Mouse (Mus musculus) spleen, embryonic (tissue): Measurements from ENCODE around the gene Exoc3l.

ENCODE experiments used
- CTCF ChIA-PET: fragments of 350-600 bp; sonication (Branson Sonifier 250); formaldehyde crosslinking; loops from one replicate; lab custom pipeline; 2022; lab: Charles Lee

The Exoc3l gene

DNA sequence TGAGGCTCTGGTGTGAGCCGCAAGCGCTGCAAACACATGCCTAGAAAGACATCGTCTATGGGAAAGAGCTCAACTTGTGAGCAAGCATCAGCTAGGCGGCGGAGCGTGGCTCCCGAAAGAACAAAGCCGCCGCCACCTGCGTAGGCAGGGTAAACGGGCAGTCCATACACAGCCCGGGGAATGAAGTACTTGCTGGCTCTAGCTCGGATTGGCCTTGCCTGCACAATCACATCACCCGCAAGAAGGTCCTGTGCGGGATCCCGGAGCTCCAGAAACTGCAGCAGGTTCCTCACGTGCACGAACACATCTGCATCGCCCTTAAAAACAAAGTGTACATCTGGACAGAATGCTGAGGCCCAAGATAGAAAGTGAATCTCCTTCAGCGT lies 42.1 kb downstream of the Exoc3l start:
- CTCF ChIA-PET, result interaction anchor here (0.6 to 1.1 kb wide), 2 partner anchors 9 to 26 kb away, joined by 3 to 4 read pairs; no protein-coding TSS in a partner anchor

DNA sequence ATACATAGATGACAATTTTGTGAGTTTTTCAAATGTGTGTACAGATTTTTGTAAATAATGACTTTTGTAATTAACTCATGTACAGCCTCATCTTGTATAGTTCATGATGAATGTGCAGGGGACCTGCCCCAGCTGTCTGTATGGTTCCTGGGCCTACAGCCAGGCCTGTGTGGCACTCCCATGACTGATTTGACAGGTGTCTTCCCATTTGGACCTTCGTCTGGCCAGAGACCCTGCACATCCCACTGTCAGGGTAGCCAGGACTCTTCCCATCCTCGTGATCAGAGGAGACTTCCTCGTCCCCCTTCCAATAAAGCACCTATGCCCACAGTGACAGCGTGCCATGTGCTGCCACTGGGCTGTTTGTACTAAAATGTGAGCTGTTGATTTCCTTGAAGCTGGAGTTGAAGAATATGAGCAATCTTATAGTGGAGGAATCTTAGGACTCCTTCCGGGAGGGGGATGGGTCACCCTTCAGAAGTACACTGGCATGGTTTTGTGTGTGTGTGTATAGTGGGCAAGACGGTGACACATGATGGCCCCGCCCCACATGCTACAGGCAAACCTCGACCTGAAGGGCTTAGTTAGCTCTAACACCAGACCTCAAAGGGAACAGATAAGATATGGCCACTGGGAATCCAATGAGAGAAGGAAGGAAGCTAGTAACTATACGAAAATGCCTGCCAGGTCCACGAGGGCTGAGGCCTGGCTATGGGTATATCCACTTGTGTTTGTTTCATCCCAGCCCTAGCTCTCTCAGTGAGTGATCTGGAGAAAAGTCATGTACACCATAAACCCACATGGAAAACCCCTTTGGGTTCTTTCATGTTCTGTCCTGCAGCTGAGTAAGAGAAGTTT lies 43.0 kb downstream of the Exoc3l start:
- CTCF ChIA-PET, result interaction anchor here (1.1 kb wide), 1 partner anchor 27 kb away, joined by 4 read pairs; no protein-coding TSS in a partner anchor

GRCm38 (mm10) chr8:105251954-105252353 lies 43.9 kb downstream of the Exoc3l start:
- CTCF ChIA-PET, result no interaction called here

DNA sequence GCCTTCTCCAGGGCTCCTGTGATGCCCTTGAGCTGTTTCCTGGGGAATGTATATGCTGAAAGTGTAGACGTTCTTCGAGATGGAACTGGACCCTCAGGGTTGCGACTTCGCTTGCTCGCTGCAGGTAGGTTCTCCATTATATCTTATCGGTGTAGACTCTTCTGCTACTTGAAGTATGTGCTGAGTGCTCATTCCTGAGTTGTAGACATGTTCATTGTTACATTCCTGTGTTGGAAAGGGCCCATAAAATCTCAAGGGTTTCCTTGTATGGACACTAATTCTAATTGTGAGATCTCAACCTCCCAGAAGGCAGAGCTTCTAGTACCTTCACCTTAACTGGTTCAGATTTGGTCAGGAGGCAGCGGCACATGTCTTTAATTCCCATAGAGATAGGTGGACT lies 54.9 kb downstream of the Exoc3l start:
- CTCF ChIA-PET, result interaction anchor here (1.1 kb wide), 1 partner anchor 19 kb away, joined by 3 read pairs; no protein-coding TSS in a partner anchor
